Mouse (Mus musculus): Measurements from ENCODE around the gene Zgrf1.

Zgrf1 gene

DNA sequence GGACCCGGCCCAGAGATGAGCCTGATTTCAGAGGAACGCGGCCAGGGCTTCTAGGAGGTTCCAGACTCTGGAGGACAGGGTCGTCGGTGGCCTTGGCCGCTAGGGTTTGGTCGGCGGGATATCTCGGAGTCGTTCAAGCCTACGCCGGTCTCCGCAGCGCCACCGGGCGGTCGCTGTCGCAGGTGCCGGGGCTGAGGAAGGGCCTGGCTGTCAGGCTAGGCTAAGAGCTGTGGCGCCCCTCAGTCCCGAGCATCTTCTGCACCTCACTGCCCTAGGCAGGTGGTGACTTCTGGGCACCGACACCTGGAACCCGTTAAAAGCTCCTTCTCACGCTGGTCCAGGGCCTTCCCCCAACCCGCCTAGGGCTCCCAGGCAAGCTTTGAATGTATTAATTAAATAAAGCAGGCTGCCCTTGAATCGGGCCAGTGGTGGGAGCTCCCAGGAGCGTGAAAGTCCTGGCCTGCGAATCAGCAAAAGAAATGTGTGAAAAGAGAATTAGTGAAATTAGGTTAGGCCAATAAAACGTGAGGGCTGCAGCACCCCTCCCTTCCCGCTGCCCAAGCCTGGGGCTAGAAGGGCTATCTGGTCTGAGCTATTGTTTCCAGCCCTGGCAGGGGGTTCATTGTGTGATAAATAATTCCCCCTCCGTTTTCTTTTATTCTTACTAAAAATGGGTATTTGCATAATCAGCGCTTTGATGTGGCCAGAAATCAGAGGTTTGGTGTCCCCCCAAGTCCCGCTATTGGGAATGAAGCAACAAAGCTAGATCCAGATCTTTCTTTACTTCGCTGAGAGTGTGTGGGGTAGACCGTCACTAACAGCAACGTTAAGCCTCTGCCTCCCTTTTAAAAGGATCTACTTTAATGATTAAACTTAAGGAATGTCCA is 86.8 kb downstream of the Zgrf1 start:
- no peak for DNase-seq (ENCODE audit: low spot score in 2 of 2)

- DNase-seq (ENCODE audit: low spot score in 2 of 2): no peak
Measured at GRCm38 (mm10) chr3:127640762-127641700, 87.7 kb downstream of the Zgrf1 start.

GRCm38 (mm10) chr3:127642211-127642610 is 88.9 kb downstream of the Zgrf1 start:
- no peak for DNase-seq (ENCODE audit: low spot score in 2 of 2)

DNA sequence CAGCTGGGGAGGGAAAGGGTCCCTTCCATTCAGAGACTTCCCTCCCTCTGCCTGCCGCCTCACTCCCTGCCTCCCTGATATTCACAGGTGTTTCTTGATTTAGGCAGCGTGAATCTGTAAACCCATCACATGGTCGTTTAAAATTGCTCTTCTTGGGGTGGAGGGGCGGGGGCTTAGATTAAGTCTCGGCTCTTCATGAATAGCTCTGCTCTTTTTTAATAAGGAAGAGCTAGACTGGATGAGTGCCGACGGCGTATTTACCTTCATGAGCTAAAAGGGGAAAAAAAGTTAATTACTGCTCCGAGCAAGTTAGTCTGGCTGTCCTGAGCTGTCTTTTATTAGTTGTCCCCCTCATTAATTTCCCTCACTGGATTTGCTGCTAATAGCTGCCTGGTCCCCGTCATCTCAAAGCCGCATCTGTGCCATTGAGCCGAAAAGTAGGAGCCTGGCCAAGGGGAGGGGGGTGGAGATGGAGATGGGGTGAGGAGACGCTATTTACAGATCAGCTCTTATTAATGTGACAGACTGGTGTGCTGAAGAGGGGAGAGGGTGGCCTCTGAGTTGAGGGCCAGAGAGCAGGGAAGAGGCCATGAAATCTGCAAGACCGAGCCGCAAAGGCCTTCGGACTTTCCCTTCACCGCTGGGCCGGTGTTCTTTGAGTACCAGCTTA is 93.0 kb downstream of the Zgrf1 start:
- no peak for DNase-seq (ENCODE audit: low spot score in 2 of 2)

GRCm38 (mm10) chr3:127651742-127652653 is 98.7 kb downstream of the Zgrf1 start:
- DNase-seq (ENCODE audit: low spot score in 2 of 2): no peak

DNA sequence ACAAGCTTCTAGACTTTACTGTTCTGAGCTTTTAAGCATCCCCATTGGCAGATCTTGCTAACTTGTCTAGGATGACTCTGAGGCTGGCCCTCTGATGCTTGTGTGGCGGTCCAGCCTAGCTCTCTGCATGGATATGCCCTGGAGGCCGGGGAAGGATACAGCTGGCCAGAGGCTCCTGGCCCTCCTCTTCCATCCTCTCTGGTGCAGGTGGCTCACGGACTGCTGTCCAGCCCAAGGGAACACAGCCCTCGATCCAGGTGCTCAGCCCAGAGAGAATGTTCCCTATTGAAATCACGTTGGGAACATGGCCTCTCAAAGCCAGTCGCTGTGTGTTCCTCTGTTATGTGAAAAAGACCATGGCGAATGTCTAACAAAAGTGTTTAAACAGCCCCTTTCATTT is 107.4 kb downstream of the Zgrf1 start:
- DNase-seq (ENCODE audit: low spot score in 2 of 2): no peak

DNA sequence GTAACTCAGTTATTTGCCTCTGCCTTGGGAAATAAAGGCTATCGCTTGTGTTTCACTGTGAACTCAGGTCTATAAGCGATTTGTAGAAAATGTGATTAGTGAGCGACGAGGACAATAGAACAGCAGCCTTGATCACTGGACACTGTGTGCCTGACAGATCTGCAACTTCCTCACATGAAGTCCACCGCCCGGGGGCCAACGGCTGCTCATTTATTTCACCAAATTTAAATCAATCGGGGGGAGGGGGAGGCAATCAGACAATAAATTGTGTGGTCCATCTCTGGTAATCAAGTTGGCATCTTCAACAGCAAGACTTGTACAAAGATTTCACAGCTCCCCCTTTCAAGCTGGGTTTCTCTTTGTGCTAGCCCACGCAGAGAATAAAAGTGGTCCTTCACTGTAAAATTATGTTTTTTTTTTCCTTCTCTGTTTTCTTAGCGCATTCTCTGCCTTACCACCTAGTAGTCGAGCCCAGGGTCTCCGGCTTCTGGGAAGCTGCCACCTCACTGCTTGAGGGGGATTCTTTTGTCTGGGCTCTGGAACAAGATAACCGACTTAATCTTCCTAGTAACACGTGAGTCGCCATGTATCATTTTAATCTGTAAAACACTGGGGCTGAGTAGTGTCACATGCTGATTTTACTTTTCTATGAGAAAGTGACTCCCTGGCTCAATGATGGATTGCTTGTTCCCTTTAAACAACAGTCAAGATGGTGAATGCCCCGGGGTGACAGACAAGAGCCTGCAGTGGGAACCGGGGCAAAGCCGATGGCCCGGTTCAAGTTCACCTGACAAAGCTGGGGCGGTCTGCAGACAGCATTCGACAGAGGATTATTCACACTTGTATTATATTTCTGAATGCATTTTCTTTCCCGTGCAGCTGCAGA is 108.6 kb downstream of the Zgrf1 start:
- no peak for DNase-seq (ENCODE audit: low spot score in 2 of 2)

Data from frontal cortex, postnatal 25 days (tissue).